Comparison of ENCODE assay signal across 20 mouse cellular contexts in genomic region chr4:154547176-154547855, GRCm38 (mm10).
DNase-seq lines count a peak whose midpoint lies in the region; ATAC-seq lines count a peak whose summit lies in the region.
"Had no signal": no experiment of that assay in that cellular context is flagged by ENCODE, and none has a peak within 500 bp of the region (broad histone marks: within the 10 kb centered on the region; RNA-seq: fewer than 3 reads in every experiment).

No protein-coding gene starts in this region.

- no peaks in the 10 kb centered on the region for H3K36me3 ChIP-seq in hindbrain, embryonic 10.5 days
- H3K36me3 ChIP-seq in hindbrain, embryonic 14.5 days (replicated peaks; ENCODE audit: control insufficient read depth, insufficient read depth), result no peaks in the 10 kb centered on the region
- H3K36me3 ChIP-seq in heart, embryonic 13.5 days, result no peaks in the 10 kb centered on the region
- H3K36me3 ChIP-seq: forebrain, embryonic 12.5 days; kidney, embryonic 15.5 days; midbrain, embryonic 15.5 days; neural tube, embryonic 12.5 days had no signal

- ATAC-seq in hindbrain, embryonic 14.5 days (ENCODE audit: low FRiP score), result no peak
- no peak for ATAC-seq in heart, embryonic 13.5 days (ENCODE audit: extremely low read depth, insufficient number of reproducible peaks, low FRiP score, low TSS enrichment)
- ATAC-seq: intestine, postnatal 0 days; midbrain, embryonic 15.5 days; Patski had no signal

- DNase-seq in hindbrain, embryonic 10.5 days (ENCODE audit: low spot score), result no peak
- no peak for DNase-seq in hindbrain, embryonic 14.5 days (ENCODE audit: low spot score)
- DNase-seq in heart, adult 8-10 months (ENCODE audit: low spot score), result peak; percentile 46
- DNase-seq in lung, postnatal 25 days (ENCODE audit: low spot score), result peak; percentile 47
- DNase-seq in frontal cortex, postnatal 14 days (ENCODE audit: low spot score in 2 of 2), result no peak
- DNase-seq in MN1 (ENCODE audit: low spot score), result no peak
- DNase-seq: adrenal gland, adult 2 months; cerebellum, adult 11-12 months; cerebellum, postnatal 10 days; kidney, postnatal 36 days; right cerebral cortex, postnatal 14 days; spleen, adult 18-20 months had no signal

- peaks cover 81% of the 10 kb centered on the region for H3K4me1 ChIP-seq in hindbrain, embryonic 10.5 days (replicated peaks)
- H3K4me1 ChIP-seq in hindbrain, embryonic 14.5 days (replicated peaks; ENCODE audit: control insufficient read depth, insufficient read depth, low read length), result peaks cover 32% of the 10 kb centered on the region
- peaks cover 84% of the 10 kb centered on the region for H3K4me1 ChIP-seq in heart, embryonic 13.5 days

- H3K9me3 ChIP-seq in hindbrain, embryonic 10.5 days, result no peaks in the 10 kb centered on the region
- no peaks in the 10 kb centered on the region for H3K9me3 ChIP-seq in hindbrain, embryonic 14.5 days (ENCODE audit: control insufficient read depth, low read length)
- no peaks in the 10 kb centered on the region for H3K9me3 ChIP-seq in heart, embryonic 13.5 days
- H3K9me3 ChIP-seq: forebrain, embryonic 12.5 days; kidney, embryonic 15.5 days; midbrain, embryonic 15.5 days; neural tube, embryonic 12.5 days had no signal

- H3K27me3 ChIP-seq in hindbrain, embryonic 10.5 days (ENCODE audit: insufficient read depth, poor library complexity, severe bottlenecking), result peaks cover 95% of the 10 kb centered on the region
- H3K27me3 ChIP-seq in hindbrain, embryonic 14.5 days (ENCODE audit: control insufficient read depth, insufficient read depth, low read length), result 0 out of 2 replicates have a peak, but pooled peaks cover 16% of the 10 kb centered on the region
- peaks cover 11% of the 10 kb centered on the region; the same call in 1 of the 2 replicates for H3K27me3 ChIP-seq in heart, embryonic 13.5 days (replicated peaks)

- H3K27ac ChIP-seq in hindbrain, embryonic 10.5 days, result peak overlapping the region; percentile 70; the same call in 1 of the 2 replicates
- H3K27ac ChIP-seq in hindbrain, embryonic 14.5 days, result no peak overlapping the region
- H3K27ac ChIP-seq in heart, embryonic 13.5 days (replicated peaks), result no peak overlapping the region
- H3K27ac ChIP-seq: kidney, embryonic 15.5 days; macrophage; midbrain, embryonic 15.5 days; neural tube, embryonic 12.5 days had no signal

- no peak overlapping the region for H3K4me2 ChIP-seq in hindbrain, embryonic 14.5 days (replicated peaks)
- no peak overlapping the region for H3K4me2 ChIP-seq in heart, embryonic 13.5 days
- H3K4me2 ChIP-seq: forebrain, embryonic 12.5 days; kidney, embryonic 15.5 days; midbrain, embryonic 15.5 days; neural tube, embryonic 12.5 days had no signal

- H3K9ac ChIP-seq in hindbrain, embryonic 14.5 days, result no peak overlapping the region
- H3K9ac ChIP-seq in heart, embryonic 13.5 days, result peak overlapping the region; percentile 44; the same call in 1 of the 2 replicates
- H3K9ac ChIP-seq: forebrain, embryonic 12.5 days; kidney, embryonic 15.5 days; midbrain, embryonic 15.5 days; neural tube, embryonic 12.5 days had no signal

- H3K4me3 ChIP-seq in hindbrain, embryonic 10.5 days, result no peak overlapping the region
- H3K4me3 ChIP-seq in hindbrain, embryonic 14.5 days (replicated peaks; ENCODE audit: low read length), result no peak overlapping the region
- H3K4me3 ChIP-seq in heart, embryonic 13.5 days, result no peak overlapping the region
- H3K4me3 ChIP-seq: forebrain, embryonic 12.5 days; kidney, embryonic 15.5 days; midbrain, embryonic 15.5 days; neural tube, embryonic 12.5 days had no signal

- 73% methylated on average over 21 of the region's 21 CpGs for WGBS in hindbrain, embryonic 10.5 days
- 74% methylated on average over 21 of the region's 21 CpGs for WGBS in hindbrain, embryonic 14.5 days
- 67% methylated on average over 21 of the region's 21 CpGs for WGBS in heart, embryonic 13.5 days

Comparison
In these comparisons a context has a peak if more than half of its experiments do, and no peak if none do; other contexts are left out.
1. DNase-seq: peak in heart, adult 8-10 months (single experiment) and lung, postnatal 25 days (single experiment); none in hindbrain, embryonic 10.5 days (single experiment), hindbrain, embryonic 14.5 days (single experiment), frontal cortex, postnatal 14 days (0 of 2) and MN1 (single experiment).